Mouse (Mus musculus) mouse trophoblast stem cell (cell line): ENCODE results near the gene Klhl41.

Experiments
- in situ Hi-C, 2 experiments: fragments of 300-500 bp; cut with MseI, MboI; formaldehyde crosslinking; loops; 2 replicates in 1 of 2; 3 replicates in 1 of 2; pipeline ENCODE4 v1.15.1; 2025

Gene Klhl41

DNA sequence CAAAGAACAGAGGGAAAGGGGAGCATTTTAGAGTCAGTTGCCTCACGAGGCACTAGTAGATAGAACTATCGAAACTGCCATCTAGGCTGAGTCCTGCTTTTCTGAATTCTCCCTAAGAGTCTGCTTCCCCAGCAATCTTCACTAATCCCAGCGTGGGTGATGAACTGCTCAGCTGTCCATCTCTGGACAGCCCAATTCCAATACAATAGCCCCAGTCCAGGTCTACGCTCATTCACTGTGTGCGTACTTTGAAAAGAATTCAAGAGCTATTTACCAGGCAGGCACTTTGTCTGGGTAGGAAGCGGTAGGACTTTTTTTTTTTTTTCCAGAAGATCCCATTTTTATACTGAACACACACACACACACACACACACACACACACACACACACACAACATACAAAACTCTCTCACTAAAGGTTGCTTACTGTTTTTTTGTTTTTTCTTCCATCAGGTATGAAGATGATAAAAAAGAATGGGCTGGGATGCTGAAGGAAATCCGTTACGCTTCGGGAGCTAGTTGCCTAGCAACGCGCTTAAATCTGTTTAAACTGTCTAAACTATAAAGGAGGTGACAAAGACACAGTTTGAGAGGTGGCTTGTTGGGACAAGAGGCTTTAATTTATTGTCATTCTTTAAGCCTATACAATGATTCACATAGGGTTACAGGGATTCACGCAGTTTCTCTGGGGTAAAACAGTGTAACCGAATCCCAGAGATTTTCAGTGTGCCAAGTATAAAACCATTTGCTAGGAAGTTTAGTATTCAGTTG lies 13.3 kb downstream of the Klhl41 start:
- in situ Hi-C loops = no loop called here

DNA sequence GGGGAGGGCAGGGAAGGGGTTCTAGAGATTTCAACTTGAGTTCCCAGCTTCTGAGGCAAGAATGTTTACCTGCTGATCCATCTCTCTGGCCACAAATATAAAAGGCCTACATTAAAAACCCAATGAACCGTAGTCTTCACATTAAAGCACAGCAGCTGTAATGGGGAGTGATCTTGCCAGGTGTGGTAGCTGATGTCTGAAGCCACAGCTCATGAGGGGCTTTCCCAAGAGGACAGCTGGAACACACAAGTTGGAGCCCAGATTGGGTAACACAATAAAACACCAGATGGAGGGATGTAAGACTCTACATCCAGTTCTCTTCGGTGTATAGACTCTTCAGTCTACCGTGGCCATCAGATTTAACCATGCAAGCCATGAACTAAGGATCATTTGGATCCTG lies 14.6 kb downstream of the Klhl41 start:
- in situ Hi-C loops = no loop called here

DNA sequence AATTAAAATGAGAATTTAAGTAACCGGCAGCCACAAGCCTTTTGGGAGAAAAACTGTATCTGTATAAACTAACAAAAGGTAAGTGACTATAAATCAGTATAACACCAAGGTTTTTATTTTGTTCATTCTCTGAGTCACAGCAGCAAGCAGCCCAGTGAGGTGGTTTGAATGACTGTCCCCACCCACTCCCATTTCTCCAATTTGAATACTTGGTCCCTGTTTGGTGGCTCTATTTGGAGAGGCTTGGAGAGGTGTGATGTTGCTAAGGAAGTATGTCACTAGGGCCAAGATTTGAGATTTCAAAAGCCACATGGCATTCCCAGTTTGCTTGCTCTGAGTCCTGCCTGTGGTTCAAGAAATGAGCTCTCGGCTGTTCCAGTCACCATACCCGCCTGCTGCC lies 20.3 kb downstream of the Klhl41 start:
- in situ Hi-C loops = no loop called here

DNA sequence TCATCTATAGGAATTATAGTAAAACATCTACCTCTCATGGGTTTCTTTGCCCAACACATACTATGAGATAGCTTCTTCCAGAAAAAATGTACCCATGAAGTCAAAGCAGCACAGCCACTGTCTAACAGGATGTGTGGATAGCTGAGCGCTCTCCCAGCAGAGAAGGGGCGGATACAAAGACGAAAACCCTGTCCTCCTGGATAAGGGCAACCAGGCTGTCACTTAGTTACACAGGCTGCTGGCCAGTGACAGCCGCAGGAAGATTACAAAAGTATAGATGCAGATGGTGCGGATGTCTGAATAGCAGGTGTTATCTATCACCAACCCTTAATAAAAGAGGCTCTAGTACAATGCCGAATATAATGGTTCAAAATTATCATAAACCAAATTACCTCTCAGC lies 20.9 kb downstream of the Klhl41 start:
- in situ Hi-C loops = no loop called here

DNA sequence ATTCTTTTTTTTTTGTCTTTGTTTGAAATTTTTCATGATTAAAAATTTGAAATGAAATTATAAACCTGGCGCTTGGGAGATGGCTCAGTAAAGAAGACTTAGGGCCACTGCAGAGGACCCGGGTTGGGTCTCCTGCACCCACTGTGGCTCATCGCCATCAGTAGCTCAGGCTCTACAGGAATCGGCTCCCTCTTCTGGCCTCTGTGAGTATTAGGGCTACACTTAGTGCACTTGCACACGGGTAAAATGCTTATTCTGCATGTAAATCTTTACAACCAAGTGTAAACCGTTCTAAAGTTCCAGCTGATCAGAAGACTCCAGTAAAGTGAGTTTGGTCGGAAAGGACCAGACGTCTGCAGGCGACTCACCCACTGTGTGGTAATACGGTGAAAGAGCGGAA lies 23.6 kb downstream of the Klhl41 start:
- in situ Hi-C loops = no loop called here

DNA sequence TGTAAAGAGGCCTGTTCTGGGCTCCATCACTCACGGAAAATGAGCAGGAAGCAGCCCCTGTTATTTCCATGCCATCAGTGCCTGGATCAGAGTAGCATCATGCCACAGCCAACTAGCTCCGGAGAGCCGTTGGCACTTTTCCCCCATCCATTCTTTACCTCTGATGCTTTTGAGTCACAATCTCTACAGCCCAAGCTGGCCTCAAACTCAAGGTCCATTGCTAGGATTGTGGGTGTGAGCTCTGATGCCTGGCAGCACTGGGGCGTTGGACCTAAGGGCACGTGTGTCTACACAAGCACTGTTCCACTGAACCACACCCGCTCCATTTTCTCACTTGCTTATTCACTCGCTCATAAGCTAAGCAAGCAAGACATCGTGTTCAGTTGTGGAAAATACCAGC lies 30.5 kb downstream of the Klhl41 start:
- in situ Hi-C loops = no loop called here

DNA sequence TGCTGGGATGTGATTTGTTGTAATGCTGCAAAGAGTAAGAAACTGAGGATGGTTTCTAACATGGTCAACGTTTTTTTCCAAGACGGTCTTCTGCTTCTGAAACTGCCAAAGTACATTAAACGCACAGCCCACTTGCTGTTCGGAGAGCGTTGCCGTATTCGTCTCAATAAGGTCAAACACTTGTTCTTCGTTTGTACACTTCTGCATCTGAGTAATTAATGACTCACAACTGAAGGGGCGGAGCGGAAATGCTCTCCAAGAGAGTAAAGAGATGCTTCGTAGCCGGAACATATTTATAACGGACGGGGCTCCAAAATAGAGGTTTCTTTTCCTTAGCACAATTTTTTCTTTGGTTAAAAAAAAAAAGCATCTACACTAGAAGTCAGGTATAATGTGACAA lies 42.3 kb downstream of the Klhl41 start:
- in situ Hi-C loops = no loop called here

DNA sequence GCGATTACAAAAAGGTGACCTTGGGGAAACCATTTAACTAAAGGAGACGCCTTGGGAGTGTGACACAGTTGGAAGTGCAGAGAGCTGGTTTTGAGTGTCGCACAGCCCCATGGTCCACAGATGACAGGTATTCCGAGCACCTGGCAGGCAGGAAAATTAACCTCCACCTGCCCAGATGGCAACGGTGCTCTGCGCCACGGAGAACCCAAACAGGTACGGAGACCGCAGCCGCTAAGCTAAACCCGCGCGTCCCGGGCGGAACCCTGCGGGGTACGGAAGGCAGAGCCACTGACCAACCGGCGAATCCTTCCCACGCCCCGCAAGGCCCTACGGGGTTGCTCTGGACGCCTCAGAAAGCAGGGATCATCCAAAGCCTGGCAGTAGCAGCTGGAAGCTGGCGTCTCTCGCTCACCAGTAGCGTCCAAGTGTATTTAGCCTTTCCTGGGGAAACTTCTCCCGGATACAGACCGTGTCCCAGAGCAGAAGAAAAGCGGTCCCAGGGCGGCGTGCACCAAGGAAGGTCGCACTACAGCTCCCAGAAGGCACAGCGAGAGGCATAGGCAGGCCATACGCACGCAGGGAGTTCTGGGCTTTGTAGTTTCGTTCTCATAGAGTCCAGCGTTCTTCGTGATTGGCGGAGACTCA lies 43.2 kb downstream of the Klhl41 start, which contains the start of gene Fastkd1:
TSS of gene Fastkd1 (minus strand) at position 536 of the 645 bp plus-strand sequence.
- in situ Hi-C loops = no loop called here

DNA sequence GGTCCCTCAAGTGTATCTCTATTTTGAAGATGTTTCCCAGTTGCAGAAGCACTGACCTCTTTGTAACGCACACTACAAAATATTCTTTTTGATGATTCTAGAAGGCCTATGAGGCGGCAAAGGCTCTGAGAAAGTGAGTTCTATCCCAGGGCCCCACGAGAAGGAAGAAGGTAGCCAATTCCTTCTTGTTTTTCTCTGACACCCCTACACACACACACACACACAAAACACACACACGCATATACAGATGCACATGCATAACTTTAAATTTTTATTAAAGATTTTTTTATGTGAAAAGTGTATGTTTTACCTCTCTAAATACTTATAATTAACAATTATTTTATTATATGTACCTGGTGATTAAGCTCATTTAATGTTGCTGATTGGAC lies 43.7 kb downstream of the Klhl41 start:
- in situ Hi-C loops = no loop called here

DNA sequence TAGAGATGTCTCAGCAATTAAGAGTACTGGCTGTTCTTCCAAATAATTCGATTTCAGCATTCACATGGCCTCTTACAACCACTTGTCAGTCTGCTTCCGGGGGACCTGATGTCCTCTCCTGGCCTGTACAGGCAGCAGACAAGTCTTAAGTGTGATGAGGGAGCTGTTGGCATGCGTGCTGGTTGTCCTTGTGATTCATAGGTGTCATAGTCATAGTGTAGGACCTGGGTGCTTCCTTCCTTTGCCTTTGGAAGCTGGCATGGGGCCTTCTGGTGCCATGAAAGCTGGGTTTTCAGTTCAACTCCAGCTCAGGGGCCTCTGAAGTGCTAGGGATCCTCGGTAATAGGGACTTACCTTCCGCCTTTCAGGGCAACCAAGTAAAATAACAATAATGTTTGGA lies 44.2 kb downstream of the Klhl41 start:
- in situ Hi-C loops = no loop called here

DNA sequence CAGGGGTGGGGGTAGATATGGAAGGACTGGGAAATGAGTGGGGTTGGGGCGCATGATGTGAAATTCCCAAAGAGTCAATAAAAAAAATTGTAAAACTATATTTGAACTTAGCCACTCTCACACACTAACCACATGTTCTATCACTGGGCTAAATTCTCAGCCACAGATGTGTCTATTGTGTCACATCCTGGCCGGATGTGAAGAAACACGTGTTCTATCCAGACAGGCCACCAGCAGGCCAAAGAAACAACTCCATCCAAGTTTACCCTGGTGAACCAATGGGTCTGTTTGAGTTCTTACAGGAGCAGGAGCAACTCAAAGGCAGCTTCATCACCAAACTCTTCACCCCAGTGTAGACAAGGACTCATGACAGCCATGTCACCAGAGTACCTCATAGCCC lies 46.6 kb downstream of the Klhl41 start:
- in situ Hi-C loops = no loop called here

DNA sequence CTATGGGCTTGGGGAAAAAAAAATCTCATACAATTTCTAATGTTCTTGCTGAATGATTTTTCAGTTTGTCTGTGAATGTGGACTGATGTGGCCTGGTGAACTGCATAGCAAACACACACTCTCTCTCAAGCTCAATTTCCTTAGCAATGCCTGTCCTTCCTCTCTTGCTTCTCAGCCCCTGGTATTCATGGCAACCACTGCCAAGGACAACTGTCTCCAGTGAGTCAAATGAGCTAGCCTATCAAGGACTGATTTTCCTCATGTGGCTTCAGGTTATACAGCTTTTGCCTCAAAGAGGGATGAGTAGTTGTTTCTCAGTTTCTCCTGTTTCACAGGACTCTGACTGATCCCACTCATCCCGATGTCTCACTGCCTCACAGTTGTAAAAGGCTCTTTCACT lies 49.2 kb downstream of the Klhl41 start:
- in situ Hi-C loops = no loop called here

DNA sequence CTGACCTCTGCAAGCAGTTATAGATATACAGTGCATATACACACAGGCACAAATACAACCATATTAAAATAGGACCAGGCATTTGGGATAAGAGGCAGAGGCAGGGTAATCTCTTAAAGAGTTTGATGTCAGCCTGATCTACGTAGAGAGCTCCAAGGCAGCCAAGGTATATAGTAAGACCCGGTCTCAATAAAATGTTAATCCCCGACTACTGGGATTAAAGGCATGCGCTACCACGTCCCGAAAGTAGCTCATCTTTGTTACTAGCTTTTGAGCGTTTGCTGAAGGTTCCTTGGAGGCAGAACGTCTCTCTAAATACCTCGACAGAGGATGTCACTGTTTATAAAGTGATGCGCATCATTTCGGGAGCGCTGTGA lies 52.3 kb downstream of the Klhl41 start, which contains the start of gene Ppig:
TSS of gene Ppig (plus strand) at position 273 of the 377 bp plus-strand sequence.
- in situ Hi-C loops = no loop called here

DNA sequence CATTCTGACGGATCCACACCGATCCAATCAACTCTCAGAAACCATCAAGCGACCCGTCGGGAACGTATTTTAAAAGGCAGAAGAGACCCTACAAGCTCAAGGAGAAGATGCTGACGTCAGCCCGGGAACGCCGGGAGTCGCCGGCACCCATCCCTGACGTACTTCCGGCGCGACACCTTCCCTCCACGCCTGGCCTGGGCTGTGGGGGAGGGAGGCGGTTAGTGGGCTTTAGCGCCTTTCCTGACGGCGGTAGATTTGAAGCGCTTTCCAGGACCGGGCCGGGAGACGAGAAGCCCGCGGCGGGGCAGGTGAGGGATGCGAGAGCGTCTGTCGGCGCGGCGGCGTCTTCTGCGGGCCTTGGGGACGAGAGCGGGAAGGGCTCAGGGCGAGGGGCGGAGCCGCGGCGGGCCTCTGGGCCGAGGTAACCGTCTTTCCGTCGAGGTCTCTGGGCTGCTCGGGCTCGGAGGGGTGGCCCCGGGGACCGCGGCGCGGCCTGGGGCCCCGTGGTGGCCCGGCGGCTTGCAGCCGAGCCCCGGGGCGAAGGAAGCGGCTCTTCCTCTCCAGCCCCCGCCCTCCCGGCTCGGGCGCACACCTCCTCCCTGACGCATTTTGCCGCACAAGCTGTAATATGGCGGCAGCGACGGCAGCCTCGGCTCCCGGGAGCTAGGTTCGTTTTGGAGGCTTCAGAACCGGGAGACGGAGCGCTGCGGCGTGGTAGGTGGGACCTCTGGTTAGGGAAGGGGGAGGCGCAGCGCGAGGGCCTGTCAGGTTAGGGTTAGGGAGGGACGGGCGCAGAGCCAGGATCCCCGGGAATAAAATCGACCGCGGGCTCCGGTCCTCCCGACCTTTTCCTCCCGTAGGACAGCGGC lies 53.0 kb downstream of the Klhl41 start:
- in situ Hi-C loops = no loop called here

DNA sequence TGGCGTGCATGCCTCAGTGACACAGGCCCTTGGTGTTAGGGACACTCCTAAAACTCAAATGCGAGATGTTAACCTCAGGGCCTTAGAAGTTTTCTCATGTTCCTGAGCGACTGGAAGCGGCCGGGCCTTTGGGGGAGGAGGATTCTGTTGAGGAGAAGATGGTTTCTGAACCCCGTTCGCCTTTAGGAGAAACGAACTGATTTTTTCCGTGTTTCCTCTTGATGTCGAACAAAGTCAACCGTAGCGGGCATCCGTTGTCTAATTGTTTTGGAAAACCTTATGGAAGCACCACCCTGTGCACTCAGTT lies 53.6 kb downstream of the Klhl41 start:
- in situ Hi-C loops = no loop called here
